Mouse (Mus musculus): Measurements from ENCODE around the gene Naxe. TPM values are rescaled to one million over a fixed set of nuclear protein-coding genes. Genes with fewer than 3 reads are reported as not detected.

Naxe gene
- total RNA-seq, 2 experiments from 2014 or later = 60.8 to 64.2 TPM

DNA sequence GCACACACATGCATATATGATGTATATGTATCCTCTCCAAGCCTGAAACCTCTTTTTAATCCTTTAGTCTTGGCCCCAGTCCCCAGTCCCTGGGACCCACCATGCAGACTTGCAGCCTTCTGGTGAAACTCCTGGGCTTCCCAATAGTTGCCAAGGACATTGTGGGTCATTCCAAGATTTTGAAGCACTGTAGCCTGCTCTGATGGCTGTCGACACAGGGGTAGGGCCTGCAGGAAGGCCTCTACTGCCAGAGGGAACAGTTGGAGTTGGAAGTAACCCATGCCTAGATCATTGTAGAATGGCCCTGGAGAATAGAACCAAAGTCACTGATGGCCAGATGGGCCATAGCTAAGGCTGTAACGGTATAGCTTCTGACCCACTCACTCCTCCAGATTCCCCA lies 16.1 kb upstream of the Naxe start:
- no peak for DNase-seq (ENCODE audit: low spot score in 2 of 2)
- intact Hi-C loops (cut with DNase I) = loop anchor here (5.0 kb wide), 1 partner anchor 102 kb away; the partner anchor contains the start of gene Nes

DNA sequence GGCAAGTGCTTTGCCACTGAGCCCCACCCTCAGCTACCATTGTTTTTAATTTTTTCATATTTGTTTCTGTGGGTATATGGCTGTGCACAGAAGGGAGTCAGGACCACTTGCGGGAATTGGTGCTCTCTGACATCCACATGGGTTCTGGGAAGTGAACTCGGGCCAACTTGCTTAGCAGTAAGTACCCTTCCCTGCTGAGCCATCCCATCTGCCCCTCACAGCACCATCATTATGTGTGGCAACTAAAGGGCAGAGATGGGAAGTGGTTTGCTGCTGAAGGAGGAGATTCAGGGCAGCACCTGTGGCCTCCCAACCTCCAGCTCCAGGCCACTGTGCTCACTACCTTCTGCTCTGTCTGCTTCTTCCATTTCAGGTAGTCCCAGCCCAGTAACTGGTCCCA lies 15.3 kb upstream of the Naxe start:
- intact Hi-C loops (cut with DNase I) = loop anchor here (5.0 kb wide), 1 partner anchor 101 kb away; the partner anchor contains the start of gene Nes

DNA sequence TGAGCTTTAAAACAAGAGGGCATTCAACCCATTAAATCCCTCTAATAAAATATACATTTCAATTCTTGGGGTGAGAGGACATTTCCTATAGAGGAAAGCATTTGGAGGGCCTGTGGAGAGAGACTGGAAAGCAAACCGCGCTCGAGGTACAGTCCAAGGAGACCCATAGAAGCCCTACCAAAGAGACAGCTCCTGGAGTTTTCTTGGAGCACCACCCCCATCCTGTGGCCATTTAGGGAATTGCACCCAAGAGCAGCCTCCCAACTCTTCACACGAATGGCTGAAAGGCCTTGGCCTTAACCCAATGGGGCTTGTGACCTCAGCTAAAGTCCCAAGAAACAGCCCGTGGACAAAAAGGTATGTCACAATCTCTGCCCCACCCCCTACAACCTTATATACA lies 13.5 kb upstream of the Naxe start:
- DNase-seq (ENCODE audit: low spot score in 2 of 2) = peak; percentile 90 to 93
- intact Hi-C loops (cut with DNase I) = loop anchor here (2.0 to 5.0 kb wide), 3 partner anchors 61 to 137 kb away; partner anchors contain the start of gene Nes

More for the DNA sequence above, 15.3 kb upstream of the Naxe start:
- DNase-seq (ENCODE audit: low spot score in 2 of 2) = no peak

DNA sequence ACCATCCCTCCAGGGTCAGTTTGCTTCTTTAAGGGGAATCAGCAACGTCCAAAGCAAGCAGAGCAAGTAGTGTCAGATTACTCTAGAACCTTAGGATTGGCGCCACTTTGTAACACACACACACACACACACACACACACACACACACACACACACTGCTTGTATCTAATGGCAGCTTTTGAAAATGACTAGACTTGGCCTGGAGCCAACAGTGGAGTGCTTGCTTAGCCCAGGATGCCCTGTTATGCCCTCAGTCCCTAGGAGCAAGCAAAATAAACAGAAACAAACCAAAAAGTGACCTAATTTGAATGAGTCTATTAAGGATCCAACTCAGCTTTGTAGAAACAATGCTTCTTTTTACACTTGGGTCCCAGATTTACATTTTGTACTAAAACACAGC lies 10.1 kb upstream of the Naxe start:
- peak in 1 of 2 experiments; percentile 29 for DNase-seq (ENCODE audit: low spot score in 2 of 2)
- intact Hi-C loops (cut with DNase I) = no loop called here

DNA sequence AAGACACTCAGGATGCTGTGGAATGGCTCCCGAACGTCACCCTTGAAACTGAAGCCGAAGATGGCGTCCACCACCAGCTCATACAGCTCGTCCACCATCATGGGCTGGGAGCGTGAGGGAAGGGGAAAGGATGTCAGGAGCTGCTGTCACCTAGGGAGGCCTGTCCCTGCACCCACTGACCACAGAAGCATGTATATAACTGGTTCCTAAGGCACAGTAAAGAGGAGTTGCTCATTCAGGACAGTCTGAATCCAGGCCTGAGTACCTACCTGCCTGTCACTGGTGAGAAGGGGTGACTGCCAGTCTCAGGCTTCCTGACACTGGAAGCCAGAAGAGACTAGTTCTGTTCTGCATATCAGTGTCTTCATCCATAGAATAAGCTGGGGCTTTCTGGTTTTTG lies 1.3 kb downstream of the Naxe start:
- intact Hi-C loops (cut with DNase I) = no loop called here
- DNase-seq (ENCODE audit: low spot score in 2 of 2) = no peak

DNA sequence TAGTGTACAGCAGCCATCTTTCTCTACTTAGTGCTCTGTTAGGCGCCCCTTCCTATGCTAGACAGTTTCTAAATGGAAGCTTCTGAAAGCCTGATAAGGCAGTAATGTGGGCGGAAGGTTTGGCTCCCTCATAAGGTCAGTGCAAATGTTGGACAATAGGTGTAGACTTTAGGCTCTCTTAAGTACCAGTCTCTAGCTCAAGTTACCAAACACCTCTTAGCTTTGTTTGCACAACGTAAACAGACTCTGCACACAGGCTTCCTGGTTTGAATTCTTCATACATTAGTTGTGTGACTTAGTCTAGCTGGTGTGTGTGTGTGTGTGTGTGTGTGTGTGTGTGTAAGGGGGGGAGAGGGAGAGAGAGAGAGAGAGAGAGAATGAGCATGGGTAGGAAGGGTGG lies 8.8 kb downstream of the Naxe start:
- intact Hi-C loops (cut with DNase I) = no loop called here
- DNase-seq (ENCODE audit: low spot score in 2 of 2) = no peak

DNA sequence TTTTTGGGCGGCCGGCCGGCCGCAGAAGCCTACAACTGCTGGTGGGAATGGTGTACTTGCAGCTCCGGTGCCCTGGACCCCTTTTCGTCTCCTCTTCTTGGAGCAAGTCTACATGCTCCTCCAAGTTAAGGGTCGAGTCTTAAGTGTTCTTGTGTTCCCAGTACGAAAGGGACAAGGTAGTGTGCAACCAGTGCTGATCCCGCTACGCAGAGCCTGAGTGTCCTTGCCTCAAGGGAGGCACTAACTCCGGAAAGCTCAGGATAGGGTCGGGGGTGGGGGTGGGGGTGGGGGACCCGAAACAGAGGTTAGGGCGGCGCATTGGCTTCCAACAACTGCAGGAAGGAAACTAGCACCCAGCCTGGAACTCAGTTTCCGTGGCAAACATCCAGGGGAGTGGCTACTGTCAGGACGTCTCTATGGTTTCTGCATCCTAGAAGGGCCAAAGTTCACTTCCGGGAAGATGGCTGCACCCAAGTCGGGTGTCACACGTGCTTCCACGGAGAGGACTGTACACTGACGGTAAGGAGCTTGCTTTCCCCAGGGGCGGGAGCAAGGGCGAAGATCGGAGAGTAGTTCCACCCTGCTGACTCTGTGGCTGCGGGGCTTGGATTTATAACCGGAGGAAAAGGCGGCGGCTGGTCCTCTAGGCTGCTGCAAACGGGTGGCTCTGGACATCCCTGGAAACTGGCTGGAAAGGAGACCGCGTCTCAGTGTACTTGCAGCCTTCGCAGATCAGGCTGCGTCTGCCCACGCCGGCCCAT lies 15.5 kb downstream of the Naxe start, which contains the start of gene Gpatch4:
TSS of gene Gpatch4 (plus strand) at position 448 of the 761 bp plus-strand sequence.
- peak; percentile 92 to 97 for DNase-seq (ENCODE audit: low spot score in 2 of 2)
- intact Hi-C loops (cut with DNase I) = no loop called here

DNA sequence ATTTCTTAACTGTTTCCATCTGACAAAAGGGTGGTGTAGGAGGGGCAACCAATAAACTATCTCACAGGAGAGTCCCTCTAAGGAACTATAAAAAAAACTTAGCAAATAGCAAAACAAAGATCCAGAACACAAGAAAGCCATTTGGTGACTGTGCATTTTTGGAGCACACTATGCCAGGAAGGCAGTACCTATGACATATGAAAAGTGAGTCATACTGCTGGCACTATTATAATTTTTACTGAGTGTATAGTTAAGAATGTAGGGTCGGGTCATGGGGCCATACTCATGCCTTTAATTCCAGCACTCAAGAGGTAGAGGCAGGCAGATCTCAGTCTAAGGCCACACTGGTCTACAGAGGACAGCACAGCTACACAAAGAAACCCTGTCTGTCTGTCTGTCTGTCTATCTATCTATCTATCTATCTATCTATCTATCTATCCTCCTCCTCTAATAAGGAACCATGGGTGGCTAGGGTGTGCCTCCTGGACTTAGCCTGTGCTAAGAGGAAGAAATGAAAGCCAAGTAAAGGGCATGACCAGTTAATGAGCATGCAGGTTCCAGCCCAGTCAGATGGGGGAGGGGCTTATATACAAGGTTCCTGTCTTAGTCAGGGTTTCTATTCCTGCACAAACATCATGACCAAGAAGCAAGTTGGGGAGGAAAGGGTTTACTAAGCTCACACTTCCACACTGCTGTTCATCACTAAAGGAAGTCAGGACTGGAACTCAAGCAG lies 22.6 kb downstream of the Naxe start:
- DNase-seq (ENCODE audit: low spot score in 2 of 2) = no peak
- intact Hi-C loops (cut with DNase I) = no loop called here

DNA sequence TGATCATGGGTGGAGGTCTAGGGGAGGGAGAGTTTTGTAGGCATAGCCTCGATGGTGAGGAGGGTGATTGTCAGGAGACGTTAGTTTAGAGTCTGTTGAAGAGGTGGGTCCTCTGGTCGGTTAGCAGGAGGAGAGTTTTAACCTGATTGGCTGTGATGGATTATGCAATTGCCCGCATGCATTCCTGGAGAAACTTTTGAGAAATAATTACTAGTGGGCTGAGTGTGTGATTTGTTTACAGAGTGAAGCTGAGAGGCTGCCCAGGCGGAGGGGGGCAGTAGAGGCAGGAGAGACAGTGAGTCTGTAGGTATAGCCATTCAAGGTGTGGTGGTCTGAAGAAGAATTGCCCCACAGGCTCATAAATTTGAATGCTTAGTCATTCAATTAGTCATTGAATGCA lies 24.8 kb downstream of the Naxe start:
- intact Hi-C loops (cut with DNase I) = no loop called here
- no peak for DNase-seq (ENCODE audit: low spot score in 2 of 2)

DNA sequence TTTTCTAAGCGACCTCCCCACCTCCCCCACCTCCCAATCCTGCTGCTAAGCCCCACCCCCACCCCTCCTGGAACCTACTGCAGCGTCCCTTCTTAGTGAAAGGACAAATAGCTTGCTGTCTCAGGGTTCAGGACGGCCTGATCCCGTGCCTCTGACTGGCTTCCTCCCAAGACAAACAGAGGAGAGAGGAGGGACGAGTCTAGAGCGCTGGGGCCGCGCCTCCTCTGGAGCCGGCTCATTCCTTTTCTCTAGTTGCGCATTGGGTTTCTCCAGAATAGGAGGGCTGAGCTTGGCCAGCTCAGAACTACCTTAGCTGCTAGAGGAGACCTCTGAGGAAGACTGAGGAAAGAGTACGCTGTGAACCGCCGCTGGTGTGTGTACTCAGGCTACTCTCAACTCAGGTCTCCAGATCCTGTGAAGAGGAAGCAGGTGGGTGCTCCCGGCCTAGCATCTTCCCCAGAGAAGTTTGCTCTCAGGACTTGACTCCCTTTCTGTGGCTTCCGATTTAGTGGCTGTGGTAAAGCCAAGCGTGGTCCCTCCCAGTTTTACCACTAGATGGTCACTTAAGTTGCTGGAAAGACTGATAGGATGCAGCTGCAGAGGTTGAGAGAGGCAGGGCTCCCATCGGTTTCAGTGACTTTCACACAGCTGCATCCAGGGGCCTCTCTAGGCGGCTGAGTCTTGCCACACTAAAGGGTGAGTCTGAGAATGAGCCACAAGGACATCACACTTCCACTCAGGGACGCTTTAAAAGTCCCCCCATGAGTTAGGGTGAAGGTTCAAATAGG lies 27.5 kb downstream of the Naxe start:
- intact Hi-C loops (cut with DNase I) = no loop called here
- DNase-seq (ENCODE audit: low spot score in 2 of 2) = peak; percentile 38 to 50

DNA sequence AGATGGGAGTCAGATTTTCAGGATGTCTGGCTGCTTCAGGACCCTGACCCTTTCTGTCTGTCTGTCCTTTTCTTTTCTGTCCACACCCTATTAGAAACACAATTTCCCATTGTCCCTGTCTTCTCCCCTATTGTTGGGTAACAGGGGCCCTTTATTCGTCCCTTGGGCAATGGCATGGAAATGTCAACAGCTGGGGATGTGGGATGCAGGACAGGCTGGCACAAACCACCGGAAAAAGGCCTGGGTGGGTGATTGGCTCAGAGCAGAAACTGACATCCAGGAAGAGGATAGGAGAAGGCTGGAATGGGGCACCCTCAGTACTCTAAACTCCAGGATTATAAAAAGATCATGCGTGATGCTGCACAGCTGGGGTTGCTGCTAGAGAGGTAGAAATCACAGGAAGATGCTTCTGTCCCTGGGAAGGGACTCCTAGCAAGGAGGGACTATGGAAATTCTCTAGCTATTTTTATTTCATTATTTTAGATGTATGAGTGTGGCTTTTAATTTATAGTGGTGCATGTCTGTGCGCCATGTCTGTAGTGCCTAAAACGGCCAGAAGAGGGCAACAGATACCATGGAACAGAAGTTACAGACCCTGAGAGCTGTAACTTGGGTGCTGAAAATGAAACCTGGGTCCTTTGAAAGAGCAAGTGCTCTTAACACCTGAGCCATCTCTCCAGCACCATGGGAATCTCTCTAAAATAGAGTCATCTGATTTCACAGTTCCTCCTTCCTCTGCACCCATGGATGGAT lies 30.7 kb downstream of the Naxe start, which contains the start of gene Hapln2:
TSS of gene Hapln2 (minus strand) at position 150 of the 753 bp plus-strand sequence.
- intact Hi-C loops (cut with DNase I) = no loop called here
- DNase-seq (ENCODE audit: low spot score in 2 of 2) = no peak

DNA sequence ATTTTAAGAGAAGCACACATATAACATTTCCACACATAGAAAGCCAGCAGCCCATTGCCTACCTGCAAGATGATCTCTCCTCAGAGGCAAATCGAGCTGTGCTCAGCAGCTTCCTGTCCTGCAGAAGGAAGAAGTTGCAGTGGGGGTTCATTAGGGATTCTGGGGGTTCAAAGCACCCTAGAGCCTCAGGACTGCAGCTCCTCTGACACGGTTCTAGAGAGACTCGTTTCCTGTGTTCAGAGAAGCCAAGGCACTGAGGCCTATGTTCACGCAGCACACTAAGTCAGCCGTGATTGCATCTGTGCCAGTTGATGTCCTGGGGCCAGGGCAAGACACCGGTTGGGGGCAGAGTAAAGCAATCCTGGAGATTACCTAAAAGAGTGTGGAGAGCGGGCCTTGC lies 31.5 kb downstream of the Naxe start:
- DNase-seq (ENCODE audit: low spot score in 2 of 2) = no peak
- intact Hi-C loops (cut with DNase I) = no loop called here

DNA sequence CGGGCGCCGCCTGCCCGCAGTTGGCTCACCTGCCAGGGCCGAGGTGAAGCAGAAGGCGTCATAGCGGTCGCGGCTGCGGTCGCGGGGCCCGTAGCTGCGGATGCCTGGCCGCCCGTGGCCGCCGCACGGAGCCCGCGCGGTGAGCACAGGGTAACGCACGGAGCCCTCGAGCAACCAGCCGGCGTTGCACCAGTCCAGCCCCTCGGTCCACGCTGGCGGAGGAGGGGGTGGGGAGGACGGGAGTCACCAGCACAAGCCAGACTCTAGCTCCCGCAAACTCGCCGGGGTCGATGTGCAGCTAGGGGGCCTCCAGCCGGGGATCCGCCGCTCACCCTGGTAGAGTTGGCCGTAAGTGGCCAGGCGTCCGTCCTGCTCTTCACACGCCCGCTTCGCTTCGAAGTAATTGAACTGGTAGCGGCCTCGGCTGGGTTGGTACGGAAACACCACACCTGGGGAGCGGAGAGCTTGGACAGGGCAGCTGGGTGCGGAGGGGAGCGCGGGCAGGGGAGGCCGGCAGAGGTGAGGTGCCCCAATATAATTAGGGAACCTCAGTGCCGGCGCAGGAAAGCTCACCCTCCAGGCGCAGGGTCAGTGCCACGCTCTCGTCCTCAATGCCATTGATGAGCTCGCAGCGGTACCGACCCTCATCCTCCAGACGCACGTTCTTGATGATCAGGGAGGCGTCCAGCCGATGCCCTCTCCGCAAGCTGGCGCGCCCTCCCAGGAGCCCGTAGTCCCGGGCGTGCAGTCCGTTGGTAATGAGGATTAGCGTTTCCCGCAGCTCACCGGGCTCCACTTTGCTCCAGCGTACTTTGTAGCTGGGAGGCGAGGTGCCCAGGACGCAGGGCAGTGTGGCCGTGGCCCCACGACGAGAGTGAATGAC lies 34.9 kb downstream of the Naxe start:
- no peak for DNase-seq (ENCODE audit: low spot score in 2 of 2)
- intact Hi-C loops (cut with DNase I) = no loop called here

DNA sequence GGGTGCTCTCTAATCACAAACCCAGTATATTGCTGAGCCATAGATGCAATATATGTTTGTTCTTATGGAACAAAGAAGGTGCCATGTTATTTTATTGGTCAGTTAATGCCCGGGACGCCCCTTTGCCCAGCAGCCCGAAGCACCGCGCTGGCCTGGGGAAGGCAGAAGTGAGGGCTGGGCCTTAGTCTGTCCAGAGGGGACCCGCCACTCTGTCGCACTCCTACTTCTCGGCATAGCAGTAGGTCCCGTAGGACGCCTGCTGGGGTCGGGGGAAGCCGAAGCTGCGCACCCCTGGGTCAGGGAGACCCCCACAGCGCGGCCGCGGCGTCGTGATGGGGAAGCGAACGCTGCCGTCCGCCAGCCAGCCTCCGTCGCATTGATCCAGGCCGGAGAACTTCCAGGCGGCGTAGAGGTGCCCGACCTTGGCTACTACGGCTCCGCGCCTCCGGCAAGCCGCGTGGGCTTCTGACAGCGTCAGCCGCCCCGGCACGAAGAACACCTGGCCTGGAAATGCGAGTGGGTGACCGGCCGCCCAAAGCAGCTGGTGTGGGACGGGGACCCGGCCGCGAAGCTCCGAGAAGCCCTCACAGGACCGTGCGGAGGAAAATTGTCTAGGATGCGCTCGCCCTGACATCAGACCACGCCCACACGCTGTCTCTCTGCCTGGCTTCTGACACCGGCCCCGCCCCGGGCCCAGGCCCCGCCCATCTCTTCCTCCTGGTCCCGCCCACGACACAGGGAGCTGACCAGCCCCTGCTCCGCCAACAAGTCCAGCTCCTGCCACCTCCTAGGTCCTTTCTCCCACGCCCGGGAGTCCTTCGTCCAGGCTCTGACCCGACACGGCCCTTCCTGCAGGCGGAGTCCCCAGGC lies 35.7 kb downstream of the Naxe start:
- intact Hi-C loops (cut with DNase I) = no loop called here
- DNase-seq (ENCODE audit: low spot score in 2 of 2) = peak; percentile 55 to 63

DNA sequence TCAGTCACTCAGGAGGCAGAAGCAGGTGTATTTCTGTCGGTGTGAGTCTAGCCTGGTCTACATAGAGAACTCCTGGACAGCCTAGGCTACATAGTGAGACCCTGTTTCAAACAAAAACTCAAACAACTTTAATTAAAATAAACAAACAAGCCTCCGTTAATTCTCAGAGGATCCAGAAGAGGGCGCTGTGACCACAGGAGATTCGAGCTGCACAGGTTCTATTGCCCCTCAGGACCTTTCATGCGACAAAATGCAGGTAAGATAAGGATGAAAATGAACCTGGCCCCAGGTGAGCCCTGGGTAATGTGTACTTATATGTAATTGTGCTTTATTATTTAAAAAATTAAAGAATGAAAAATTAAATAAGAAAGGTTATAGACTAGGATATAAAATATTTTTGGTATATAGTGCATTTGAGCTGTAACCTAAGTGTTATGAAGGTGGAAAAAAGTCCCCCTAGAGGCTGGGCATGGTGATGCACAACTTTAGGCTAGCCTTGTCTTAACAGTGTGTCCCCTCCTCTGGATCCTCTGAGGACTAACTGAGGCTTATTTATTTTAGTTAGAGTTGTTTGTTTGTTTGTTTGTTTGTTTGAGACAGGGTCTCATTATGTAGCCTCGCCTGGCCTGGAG lies 47.5 kb downstream of the Naxe start:
- intact Hi-C loops (cut with DNase I) = loop anchor here (2.0 kb wide), 1 partner anchor 60 kb away; no protein-coding TSS in a partner anchor

More for the DNA sequence above, 47.5 kb downstream of the Naxe start:
- no peak for DNase-seq (ENCODE audit: low spot score in 2 of 2)
